Mouse (Mus musculus) embryonic fibroblast, embryonic 13.5 days (primary cell): ENCODE results near the gene Dennd6b. TPM values are rescaled to one million over a fixed set of nuclear protein-coding genes. Genes with fewer than 3 reads are reported as not detected.

Experiments
- H3K27ac ChIP-seq: 2 replicates; pipeline ENCODE4 v1.5.1; 2012; ENCODE audit warnings: low read length, control low read depth, inconsistent platforms; ENCODE audit not compliant: insufficient read depth
- H3K4me1 ChIP-seq: 2 replicates; pipeline ENCODE4 v1.6.1; 2011; ENCODE audit warnings: low read length; ENCODE audit not compliant: control insufficient read depth, insufficient read depth
- H3K4me3 ChIP-seq: 2 replicates; pipeline ENCODE4 v1.5.1; 2011; ENCODE audit warnings: mild to moderate bottlenecking, control low read depth, low read length; ENCODE audit not compliant: insufficient read depth
- CTCF ChIP-seq: IDR thresholded peaks from 2 replicates; pipeline ENCODE4 v1.5.1; 2011; ENCODE audit warnings: mild to moderate bottlenecking, control low read depth, low read length, moderate library complexity, borderline replicate concordance; ENCODE audit not compliant: insufficient read depth
- POLR2A ChIP-seq: IDR thresholded peaks from 2 replicates; pipeline ENCODE4 v1.6.1; 2011; ENCODE audit warnings: low read depth, mild to moderate bottlenecking, control low read depth, low read length, moderate library complexity
- polyA plus RNA-seq: library from polyadenylated mRNA; stranded (reverse); fragments of >200 nt; gene quantifications from 2 replicates; pipeline ENCODE4 v1.2.4, GENCODE M21; 2011; ENCODE audit warnings: low read depth; ENCODE audit not compliant: missing spikeins, insufficient read length

Gene Dennd6b
- polyA plus RNA-seq, 1 experiment: 3.1 TPM

GRCm38 (mm10) chr15:89138046-89138405 lies 58.3 kb downstream of the Dennd6b start:
- Histone ChIP-seq H3K4me3 (no peak overlapping the region), H3K4me1 (no peaks in the 10 kb centered on the region), H3K27ac (no peak overlapping the region)
- TF ChIP-seq POLR2A (no peak), CTCF (no peak)

- Histone ChIP-seq H3K4me1 (no peaks in the 10 kb centered on the region), H3K4me3 (no peak overlapping the region), H3K27ac (no peak overlapping the region)
- no peak for TF ChIP-seq CTCF
- TF ChIP-seq POLR2A: no peak
Observed at GRCm38 (mm10) chr15:89137378-89138045, 58.8 kb downstream of the Dennd6b start.

GRCm38 (mm10) chr15:89136461-89137155 lies 59.7 kb downstream of the Dennd6b start:
- no peak for TF ChIP-seq POLR2A
- TF ChIP-seq CTCF: no peak

More at GRCm38 (mm10) chr15:89136461-89137155, 59.7 kb downstream of the Dennd6b start:
- H3K27ac ChIP-seq: no peak overlapping the region
- no peak overlapping the region for H3K4me3 ChIP-seq
- H3K4me1 ChIP-seq: no peaks in the 10 kb centered on the region

Other genes starting within 250 kb of the Dennd6b start
- not detected in 2 replicates for gene Ttll8, start 242.1 kb downstream of the Dennd6b start, polyA plus RNA-seq
- 0.79 TPM in 1 of 2 replicates, not detected in the other for gene Mlc1, start 217.5 kb downstream of the Dennd6b start, polyA plus RNA-seq
- gene Mov10l1, start 213.6 kb downstream of the Dennd6b start, polyA plus RNA-seq: not detected in 2 replicates
- gene Panx2, start 136.8 kb downstream of the Dennd6b start, polyA plus RNA-seq: not detected in 2 replicates
- 18.1 and 20.5 TPM in 2 replicates for gene Trabd, start 121.4 kb downstream of the Dennd6b start, polyA plus RNA-seq
- 14.5 and 17.6 TPM in 2 replicates for gene Selenoo, start 107.4 kb downstream of the Dennd6b start, polyA plus RNA-seq
- 13.5 and 14.2 TPM in 2 replicates for gene Tubgcp6, start 73.4 kb downstream of the Dennd6b start, polyA plus RNA-seq
- 6.4 and 7.2 TPM in 2 replicates for gene Hdac10, start 67.8 kb downstream of the Dennd6b start, polyA plus RNA-seq
- gene Mapk12, start 55.8 kb downstream of the Dennd6b start, polyA plus RNA-seq: 10.1 and 16.4 TPM in 2 replicates
- 7.3 and 10.8 TPM in 2 replicates for gene Mapk11, start 46.9 kb downstream of the Dennd6b start, polyA plus RNA-seq
- 194 and 237 TPM in 2 replicates for gene Plxnb2, start 15.7 kb downstream of the Dennd6b start, polyA plus RNA-seq
- gene Ppp6r2, start 15.1 kb upstream of the Dennd6b start, polyA plus RNA-seq: 32.4 and 43.1 TPM in 2 replicates
- gene Sbf1, start 118.8 kb upstream of the Dennd6b start, polyA plus RNA-seq: 75.9 and 95.7 TPM in 2 replicates
- 7.7 and 8.4 TPM in 2 replicates for gene Adm2, start 126.2 kb upstream of the Dennd6b start, polyA plus RNA-seq
- not detected in 2 replicates for gene Miox, start 137.9 kb upstream of the Dennd6b start, polyA plus RNA-seq
- gene Lmf2, start 159.2 kb upstream of the Dennd6b start, polyA plus RNA-seq: 82.5 and 83.0 TPM in 2 replicates
- gene Ncaph2, start 159.2 kb upstream of the Dennd6b start, polyA plus RNA-seq: 58.9 and 94.2 TPM in 2 replicates
- gene Sco2, start 177.3 kb upstream of the Dennd6b start, polyA plus RNA-seq: 13.8 and 14.1 TPM in 2 replicates
- gene Tymp, start 180.5 kb upstream of the Dennd6b start, polyA plus RNA-seq: not detected in 2 replicates
- gene Odf3b, start 182.8 kb upstream of the Dennd6b start, polyA plus RNA-seq: not detected in 2 replicates
- gene Klhdc7b, start 188.4 kb upstream of the Dennd6b start, polyA plus RNA-seq: not detected in 2 replicates
- not detected in 2 replicates for gene Syce3, start 214.0 kb upstream of the Dennd6b start, polyA plus RNA-seq
- gene Cpt1b, start 229.4 kb upstream of the Dennd6b start, polyA plus RNA-seq: 2.2 TPM in 1 of 2 replicates, not detected in the other
- gene C730034F03Rik, start 233.1 kb upstream of the Dennd6b start, polyA plus RNA-seq: 1.3 and 1.4 TPM in 2 replicates
- 1.6 TPM in 1 of 2 replicates, not detected in the other for gene Gm44502, start 233.2 kb upstream of the Dennd6b start, polyA plus RNA-seq
- 29.4 and 33.1 TPM in 2 replicates for gene Chkb, start 233.4 kb upstream of the Dennd6b start, polyA plus RNA-seq